Mouse (Mus musculus) brain, embryonic 14.5 days (tissue): ENCODE measurements around the gene Dgkd.

ENCODE experiments used
- CTCF ChIP-seq: fragments of 200-500 bp; IDR thresholded peaks from 2 replicates; pipeline ENCODE4 v1.5.1; 2012; ENCODE audit warnings: inconsistent platforms, mild to moderate bottlenecking, moderate library complexity, borderline replicate concordance; ENCODE audit not compliant: insufficient read depth, insufficient read length; ENCODE audit errors: extremely low read depth
- POLR2A ChIP-seq: fragments of 200-500 bp; IDR thresholded peaks from 2 replicates; pipeline ENCODE4 v1.6.1; 2012; ENCODE audit warnings: mild to moderate bottlenecking, inconsistent platforms, borderline replicate concordance; ENCODE audit not compliant: poor library complexity, insufficient read depth, insufficient read length, severe bottlenecking; ENCODE audit errors: extremely low read depth

GRCm38 (mm10) chr1:87951641-87952040 lies 98.6 kb downstream of the Dgkd start:
- no peak for TF ChIP-seq CTCF
- TF ChIP-seq POLR2A: no peak
